Mouse (Mus musculus): Measurements from ENCODE around the gene Tnrc6c.

The Tnrc6c gene

GRCm38 (mm10) chr11:117653491-117654351, at the start of gene Tnrc6c:
TSS of gene Tnrc6c (plus strand) at chr11:117654289.
- in situ Hi-C loops (cut with MboI, MseI) = no loop called here

GRCm38 (mm10) chr11:117606137-117606536, 48.0 kb upstream of the Tnrc6c start:
- in situ Hi-C loops (cut with MboI, MseI) = no loop called here

GRCm38 (mm10) chr11:117606605-117607203, 47.4 kb upstream of the Tnrc6c start:
- in situ Hi-C loops (cut with MboI, MseI) = no loop called here

DNA sequence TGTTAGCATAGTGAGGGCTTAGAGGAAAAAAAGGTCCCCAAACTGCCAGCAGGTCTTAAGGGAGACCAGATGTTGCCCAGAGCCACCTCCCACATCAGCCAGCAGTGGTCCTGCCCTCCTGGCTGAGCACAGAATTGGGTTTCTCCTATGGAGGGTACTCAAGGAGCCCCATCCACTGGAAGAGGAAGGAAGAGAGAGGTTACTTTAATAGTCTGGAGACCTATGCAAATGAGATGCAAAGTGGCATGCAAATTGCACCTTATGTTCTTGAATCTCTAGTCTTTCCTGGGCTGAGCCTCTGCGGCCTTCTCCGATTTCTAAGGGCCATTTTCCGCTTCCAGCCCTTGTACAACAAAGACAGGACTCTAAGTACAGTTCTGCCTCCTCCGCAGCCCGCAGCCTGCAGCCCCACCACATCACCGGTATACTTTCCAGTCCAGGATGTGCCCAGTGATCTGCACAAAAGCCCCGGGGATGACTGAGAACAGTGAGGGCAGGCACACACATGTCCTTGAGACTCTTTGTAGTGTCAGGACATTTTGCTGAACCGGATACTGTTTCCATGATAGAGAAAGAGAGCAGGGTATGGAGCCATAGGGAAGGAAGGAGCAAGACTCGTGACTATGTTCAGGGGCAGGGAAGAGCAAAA, 45.8 kb upstream of the Tnrc6c start:
- in situ Hi-C loops (cut with MboI, MseI) = no loop called here

GRCm38 (mm10) chr11:117608976-117609375, 45.1 kb upstream of the Tnrc6c start:
- in situ Hi-C loops (cut with MboI, MseI) = no loop called here

DNA sequence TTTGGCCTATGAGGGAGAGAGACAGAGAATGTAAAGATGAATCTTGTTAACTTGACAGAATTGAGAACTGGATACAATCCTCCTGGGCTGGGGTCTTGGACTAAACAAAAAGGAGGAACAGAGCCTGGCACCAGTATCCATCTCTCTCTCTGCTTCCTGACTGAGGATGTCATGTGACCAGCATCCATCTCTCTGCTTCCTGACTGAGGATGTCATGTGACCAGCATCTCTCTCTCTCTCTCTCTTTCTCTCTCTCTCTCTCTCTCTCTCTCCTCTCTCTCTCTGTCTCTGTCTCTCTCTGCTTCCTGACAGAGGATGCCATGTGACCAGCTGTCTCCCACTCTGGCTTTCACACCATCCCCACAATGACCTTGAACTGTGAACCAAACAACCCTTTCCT, 43.5 kb upstream of the Tnrc6c start:
- in situ Hi-C loops (cut with MboI, MseI) = no loop called here

- in situ Hi-C loops (cut with MboI, MseI) = no loop called here
Observed at GRCm38 (mm10) chr11:117611068-117611467, 43.0 kb upstream of the Tnrc6c start.

- in situ Hi-C loops (cut with MboI, MseI) = no loop called here
Observed at GRCm38 (mm10) chr11:117611860-117612259, 42.2 kb upstream of the Tnrc6c start.

GRCm38 (mm10) chr11:117612885-117613284, 41.2 kb upstream of the Tnrc6c start:
- in situ Hi-C loops (cut with MboI, MseI) = no loop called here

- in situ Hi-C loops (cut with MboI, MseI) = no loop called here
Observed at GRCm38 (mm10) chr11:117617368-117617908, 36.7 kb upstream of the Tnrc6c start.

GRCm38 (mm10) chr11:117618214-117618613, 35.9 kb upstream of the Tnrc6c start:
- in situ Hi-C loops (cut with MboI, MseI) = no loop called here

- in situ Hi-C loops (cut with MboI, MseI) = no loop called here
Observed at GRCm38 (mm10) chr11:117618774-117619173, 35.3 kb upstream of the Tnrc6c start.

DNA sequence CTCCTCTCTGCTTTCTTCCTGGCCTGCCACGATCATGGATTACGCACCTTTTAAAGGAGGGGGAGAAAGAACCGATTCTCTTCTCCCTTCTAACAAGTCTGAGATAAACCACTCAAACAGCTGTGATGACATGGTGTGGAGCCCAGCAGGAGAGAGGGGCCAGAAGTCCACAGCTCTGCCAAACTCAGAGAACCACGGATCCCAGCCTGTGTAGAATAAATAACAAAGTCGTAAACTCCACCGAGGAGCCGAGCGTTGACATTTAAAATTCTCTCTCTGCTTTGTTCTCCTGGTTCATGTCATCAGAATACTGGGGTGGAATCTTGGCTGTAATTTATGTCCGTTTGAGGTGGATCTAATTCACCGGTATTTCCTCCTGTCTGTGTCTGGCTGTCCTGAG, 34.5 kb upstream of the Tnrc6c start:
- in situ Hi-C loops (cut with MboI, MseI) = no loop called here

- in situ Hi-C loops (cut with MboI, MseI) = no loop called here
Observed at GRCm38 (mm10) chr11:117625196-117625595, 28.9 kb upstream of the Tnrc6c start.

- in situ Hi-C loops (cut with MboI, MseI) = no loop called here
Observed at GRCm38 (mm10) chr11:117626557-117626956, 27.5 kb upstream of the Tnrc6c start.

DNA sequence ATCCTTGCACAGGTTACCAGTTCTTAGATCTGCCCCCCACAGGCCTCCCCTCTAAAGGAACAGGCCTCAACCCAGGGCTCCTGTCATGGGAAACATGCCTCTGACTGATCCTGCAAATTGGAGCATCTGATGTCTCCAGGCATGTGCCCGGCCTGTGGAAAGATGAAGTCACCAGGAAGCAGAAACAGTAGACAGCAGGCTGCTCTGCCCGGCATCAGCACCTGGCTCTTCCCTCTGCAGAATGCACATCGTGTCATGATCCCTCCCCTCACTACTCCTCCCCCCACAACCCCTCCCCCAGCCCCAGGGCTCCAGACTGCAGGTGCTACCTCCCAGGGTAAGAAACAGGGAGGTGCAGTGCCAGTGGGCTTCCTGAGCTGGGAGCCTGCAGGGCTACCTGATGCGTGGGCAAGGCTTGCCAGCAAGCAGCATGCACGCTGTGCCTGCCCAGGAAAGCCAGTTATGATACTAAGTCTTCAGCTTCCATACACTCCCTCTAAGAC, 27.0 kb upstream of the Tnrc6c start:
- in situ Hi-C loops (cut with MboI, MseI) = no loop called here

DNA sequence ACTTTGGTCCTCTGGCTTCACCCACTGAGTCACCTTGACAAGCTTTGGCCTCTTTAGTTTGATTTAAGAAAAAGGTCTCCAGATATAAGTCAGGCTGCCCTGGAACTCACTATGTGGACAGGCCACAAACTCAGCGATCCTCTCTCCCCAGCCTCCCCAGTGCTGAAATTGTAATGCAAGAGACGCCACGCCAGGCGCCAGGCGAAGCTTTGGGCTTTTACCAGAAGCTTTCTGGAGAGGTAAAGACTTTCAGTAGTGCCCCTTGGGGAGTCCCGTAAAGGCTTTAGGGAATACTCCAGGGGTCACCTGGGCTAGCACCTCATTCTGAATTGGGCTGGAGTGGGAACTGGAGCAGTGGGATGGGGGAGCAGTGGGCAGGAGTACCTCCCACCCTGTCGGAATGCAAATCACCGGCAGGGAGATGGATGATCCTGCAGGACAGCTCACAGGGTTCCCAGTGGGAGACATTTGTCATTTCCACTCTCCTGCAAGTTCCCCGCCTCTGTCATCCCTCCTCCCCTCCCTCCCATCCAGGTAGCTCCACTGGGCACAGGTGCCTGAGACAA, 26.3 kb upstream of the Tnrc6c start:
- in situ Hi-C loops (cut with MboI, MseI) = no loop called here

GRCm38 (mm10) chr11:117628312-117628779, 25.7 kb upstream of the Tnrc6c start:
- in situ Hi-C loops (cut with MboI, MseI) = no loop called here

DNA sequence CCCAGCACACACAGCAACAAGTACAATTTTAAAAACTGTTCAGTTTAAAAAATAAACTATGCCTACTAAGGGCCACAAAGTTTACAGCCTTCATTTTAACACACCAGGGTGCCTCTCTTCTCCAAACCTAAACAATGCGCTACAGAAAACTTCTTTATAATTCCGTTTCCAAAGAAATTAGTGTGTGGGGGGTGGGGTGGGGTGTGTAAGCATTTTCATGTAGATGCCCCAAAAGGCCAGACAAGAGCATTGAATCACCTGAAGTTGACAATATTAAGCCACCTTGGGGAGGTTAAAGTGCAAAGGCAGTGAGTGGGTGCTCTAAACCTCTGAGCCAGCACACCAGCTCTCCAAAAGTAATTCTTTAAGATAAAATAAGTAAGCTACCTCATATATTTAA, 24.2 kb upstream of the Tnrc6c start:
- in situ Hi-C loops (cut with MboI, MseI) = no loop called here

DNA sequence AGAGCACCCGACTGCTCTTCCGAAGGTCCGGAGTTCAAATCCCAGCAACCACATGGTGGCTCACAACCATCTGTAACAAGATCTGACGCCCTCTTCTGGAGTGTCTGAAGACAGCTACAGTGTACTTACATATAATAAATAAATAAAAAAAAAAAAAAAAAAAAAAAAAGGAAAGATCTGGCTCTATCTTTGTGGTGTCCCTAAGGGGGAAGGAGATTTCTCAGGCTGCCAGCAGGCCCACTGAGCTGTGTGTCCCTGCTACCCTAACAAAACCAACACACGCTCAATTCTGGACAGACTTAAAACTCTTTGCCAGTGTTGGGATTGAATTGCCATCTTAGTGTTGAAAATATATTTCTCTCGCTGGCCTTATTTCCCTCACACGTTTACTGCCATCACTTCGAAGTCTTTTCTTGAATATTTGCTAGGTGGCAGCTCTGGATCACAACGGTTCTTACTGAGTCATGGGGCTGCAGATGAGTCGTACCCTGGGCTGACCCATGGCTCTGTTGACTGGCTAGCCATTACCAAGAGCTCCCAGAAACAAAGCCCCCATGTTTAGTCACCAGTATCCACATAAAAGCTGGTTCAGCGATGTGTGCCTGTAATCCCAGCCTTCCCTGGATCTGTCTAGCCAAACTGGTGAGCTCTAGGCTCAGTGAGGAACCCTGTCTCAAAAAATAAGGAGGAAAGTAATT, 23.1 kb upstream of the Tnrc6c start:
- in situ Hi-C loops (cut with MboI, MseI) = no loop called here

DNA sequence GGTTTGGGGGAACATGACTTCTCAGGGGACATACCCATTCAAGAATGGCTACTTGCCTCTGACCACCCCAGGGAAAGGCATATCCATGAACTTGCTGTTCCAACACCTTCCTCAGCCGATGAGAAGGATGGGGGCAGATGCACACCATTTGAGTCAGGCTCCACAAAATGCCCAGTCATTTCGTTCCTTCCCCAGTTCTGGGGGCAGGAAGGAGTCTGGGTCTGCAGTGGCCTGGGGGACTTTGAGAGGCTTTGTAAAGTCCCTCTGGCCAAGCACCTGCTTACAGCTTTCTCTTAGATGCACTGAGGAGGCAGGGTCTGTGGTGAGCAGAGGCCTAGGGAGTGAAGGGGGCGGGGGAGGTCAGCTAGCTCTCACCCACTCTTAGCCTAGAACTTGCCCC, 20.8 kb upstream of the Tnrc6c start:
- in situ Hi-C loops (cut with MboI, MseI) = no loop called here
